Mouse (Mus musculus): ENCODE results near the gene 4933425L06Rik. TPM values are rescaled to one million over a fixed set of nuclear protein-coding genes. Genes with fewer than 3 reads are reported as not detected.

4933425L06Rik gene
- total and polyA plus RNA-seq, 3 experiments = not detected

- Histone ChIP-seq H3K9me3 (replicated peaks; ENCODE audit: insufficient read depth, low read length) (no peaks in the 10 kb centered on the region), H3K4me1 (ENCODE audit: control insufficient read depth in 1 of 2, insufficient read depth in 2 of 2, low read length in 2 of 2) (no peaks in the 10 kb centered on the region), H3K4me3 (ENCODE audit: control insufficient read depth in 1 of 2, insufficient read depth in 1 of 2, low read depth in 2 of 2, low read length in 2 of 2) (no peak overlapping the region), H3K79me2 (ENCODE audit: control insufficient read depth, insufficient read depth, low read length, poor library complexity) (no peaks in the 10 kb centered on the region), H3K9ac (ENCODE audit: control insufficient read depth, low read depth, low read length, poor library complexity, severe bottlenecking) (no peak overlapping the region), H3K36me3 (ENCODE audit: control insufficient read depth in 1 of 2, insufficient read depth in 2 of 2, low read length in 2 of 2) (no peaks in the 10 kb centered on the region), H3K27me3 (ENCODE audit: control insufficient read depth in 1 of 2, insufficient read depth in 2 of 2, low read length in 2 of 2) (no peaks in the 10 kb centered on the region), H3K27ac (ENCODE audit: control insufficient read depth, low read depth, low read length) (no peak overlapping the region)
- TF ChIP-seq RAD21 (IDR thresholded peaks at IDR 0.05; ENCODE audit: low read depth, low read length) = no peak
- TF ChIP-seq RCOR1 (IDR thresholded peaks at IDR 0.05; ENCODE audit: low read depth, low read length) = no peak
- TF ChIP-seq TBP (IDR thresholded peaks at IDR 0.05; ENCODE audit: low read depth, low read length) = no peak
- TF ChIP-seq SIN3A (IDR thresholded peaks at IDR 0.05; ENCODE audit: low read length) = no peak
- TF ChIP-seq MYC (IDR thresholded peaks at IDR 0.05; ENCODE audit: low read depth, low read length) = no peak
- TF ChIP-seq JUND (IDR thresholded peaks at IDR 0.05; ENCODE audit: low read depth, low read length) = no peak
- no peak for DNase-seq (ENCODE audit: low read depth, low spot score)
These were observed 27.0 kb upstream of the 4933425L06Rik start for GRCm38 (mm10) chr13:105054941-105055309.

GRCm38 (mm10) chr13:105055374-105055773 is 26.5 kb upstream of the 4933425L06Rik start:
- TF ChIP-seq USF2 (IDR thresholded peaks at IDR 0.05; ENCODE audit: borderline replicate concordance in 1 of 2, insufficient read depth in 1 of 2, low read depth in 1 of 2, low read length in 2 of 2) = no peak
- TF ChIP-seq ZC3H11A (IDR thresholded peaks at IDR 0.05; ENCODE audit: low read depth, low read length) = no peak
- no peak for TF ChIP-seq MAZ (IDR thresholded peaks at IDR 0.05; ENCODE audit: low read depth, low read length)
- no peak for TF ChIP-seq ZKSCAN1 (IDR thresholded peaks at IDR 0.05; ENCODE audit: low read depth, low read length)
- no peak for TF ChIP-seq KAT2A (conservative IDR thresholded peaks at IDR 0.05; ENCODE audit: low read depth, low read length)
- TF ChIP-seq E2F4 (IDR thresholded peaks at IDR 0.05; ENCODE audit: borderline replicate concordance, low read depth, low read length) = no peak
- no peak for TF ChIP-seq HCFC1 (IDR thresholded peaks at IDR 0.05; ENCODE audit: low read depth, low read length)
- TF ChIP-seq RAD21 (IDR thresholded peaks at IDR 0.05; ENCODE audit: low read depth, low read length) = no peak
- no peak for TF ChIP-seq POLR2AphosphoS2 (IDR thresholded peaks at IDR 0.05; ENCODE audit: low read length)
- no peak for TF ChIP-seq USF1 (IDR thresholded peaks at IDR 0.05; ENCODE audit: low read depth, low read length)
- no peak for TF ChIP-seq NELFE (IDR thresholded peaks at IDR 0.05; ENCODE audit: low read depth, low read length)
- TF ChIP-seq BHLHE40 (IDR thresholded peaks at IDR 0.05; ENCODE audit: borderline replicate concordance, low read depth, low read length) = no peak
- TF ChIP-seq MYB (IDR thresholded peaks at IDR 0.05; ENCODE audit: low read depth, low read length) = no peak
- TF ChIP-seq ETS1 (IDR thresholded peaks at IDR 0.05; ENCODE audit: low read depth, low read length) = no peak
- TF ChIP-seq UBTF (IDR thresholded peaks at IDR 0.05; ENCODE audit: borderline replicate concordance, insufficient read depth, low read depth, low read length) = no peak
- no peak for TF ChIP-seq RCOR1 (IDR thresholded peaks at IDR 0.05; ENCODE audit: low read depth, low read length)
- no peak for TF ChIP-seq CHD2 (IDR thresholded peaks at IDR 0.05; ENCODE audit: low read length)
- no peak for TF ChIP-seq ELF1 (IDR thresholded peaks at IDR 0.05; ENCODE audit: low read depth, low read length)
- TF ChIP-seq TAL1 (IDR thresholded peaks at IDR 0.05; ENCODE audit: low read length) = no peak
- TF ChIP-seq ZNF384 (IDR thresholded peaks at IDR 0.05; ENCODE audit: low read depth, low read length) = no peak
- no peaks in the 10 kb centered on the region for H3K27me3 ChIP-seq (ENCODE audit: control insufficient read depth in 1 of 2, insufficient read depth in 2 of 2, low read length in 2 of 2)
- H3K4me3 ChIP-seq (ENCODE audit: control insufficient read depth in 1 of 2, insufficient read depth in 1 of 2, low read depth in 2 of 2, low read length in 2 of 2) = no peak overlapping the region

More at GRCm38 (mm10) chr13:105055374-105055773, 26.5 kb upstream of the 4933425L06Rik start:
- H3K36me3 ChIP-seq (ENCODE audit: control insufficient read depth in 1 of 2, insufficient read depth in 2 of 2, low read length in 2 of 2) = no peaks in the 10 kb centered on the region
- no peaks in the 10 kb centered on the region for H3K4me1 ChIP-seq (ENCODE audit: control insufficient read depth in 1 of 2, insufficient read depth in 2 of 2, low read length in 2 of 2)
- H3K9me3 ChIP-seq (replicated peaks; ENCODE audit: insufficient read depth, low read length) = no peaks in the 10 kb centered on the region
- H3K27ac ChIP-seq (ENCODE audit: control insufficient read depth, low read depth, low read length) = no peak overlapping the region
- no peak overlapping the region for H3K9ac ChIP-seq (ENCODE audit: control insufficient read depth, low read depth, low read length, poor library complexity, severe bottlenecking)
- DNase-seq (ENCODE audit: low read depth, low spot score) = no peak
- H3K79me2 ChIP-seq (ENCODE audit: control insufficient read depth, insufficient read depth, low read length, poor library complexity) = no peaks in the 10 kb centered on the region
